Mouse (Mus musculus) CH12.LX (cell line): ENCODE measurements at regions not wholly inside any gene's neighbourhood (a gene's known extent, or its start where the extent isn't known, plus 50 kb on each side); places are given as distances from the start of the nearest gene placed in this dataset.

Experiments
- CTCF ChIP-seq, 2 experiments: IDR thresholded peaks in 1 of 2; conservative IDR thresholded peaks in 1 of 2; 2 replicates each; pipeline ENCODE4 v1.5.1; 2011 to 2012; ENCODE audit warnings: low read depth in 2 of 2, low read length in 2 of 2, improper control_type of control experiment in 1 of 2, inconsistent platforms in 1 of 2, mild to moderate bottlenecking in 1 of 2, moderate library complexity in 1 of 2
- GABPA ChIP-seq: IDR thresholded peaks from 2 replicates; pipeline ENCODE4 v1.6.1; 2012; ENCODE audit warnings: low read depth, low read length, improper control_type of control experiment, inconsistent platforms; ENCODE audit not compliant: insufficient replicate concordance
- HCFC1 ChIP-seq: IDR thresholded peaks from 2 replicates; pipeline ENCODE4 v1.6.1; 2012; ENCODE audit warnings: low read depth, mild to moderate bottlenecking, inconsistent platforms, low read length, improper control_type of control experiment
- MAZ ChIP-seq: IDR thresholded peaks from 2 replicates; pipeline ENCODE4 v1.6.1; 2012; ENCODE audit warnings: low read depth, mild to moderate bottlenecking, inconsistent platforms, low read length, improper control_type of control experiment, moderate library complexity
- POLR2A ChIP-seq: IDR thresholded peaks from 2 replicates; pipeline ENCODE4 v1.6.1; 2011; ENCODE audit warnings: low read depth, mild to moderate bottlenecking, improper control_type of control experiment, low read length
- POLR2AphosphoS2 ChIP-seq: IDR thresholded peaks from 2 replicates; pipeline ENCODE4 v1.6.1; 2011; ENCODE audit warnings: low read depth, low read length, improper control_type of control experiment

DNA sequence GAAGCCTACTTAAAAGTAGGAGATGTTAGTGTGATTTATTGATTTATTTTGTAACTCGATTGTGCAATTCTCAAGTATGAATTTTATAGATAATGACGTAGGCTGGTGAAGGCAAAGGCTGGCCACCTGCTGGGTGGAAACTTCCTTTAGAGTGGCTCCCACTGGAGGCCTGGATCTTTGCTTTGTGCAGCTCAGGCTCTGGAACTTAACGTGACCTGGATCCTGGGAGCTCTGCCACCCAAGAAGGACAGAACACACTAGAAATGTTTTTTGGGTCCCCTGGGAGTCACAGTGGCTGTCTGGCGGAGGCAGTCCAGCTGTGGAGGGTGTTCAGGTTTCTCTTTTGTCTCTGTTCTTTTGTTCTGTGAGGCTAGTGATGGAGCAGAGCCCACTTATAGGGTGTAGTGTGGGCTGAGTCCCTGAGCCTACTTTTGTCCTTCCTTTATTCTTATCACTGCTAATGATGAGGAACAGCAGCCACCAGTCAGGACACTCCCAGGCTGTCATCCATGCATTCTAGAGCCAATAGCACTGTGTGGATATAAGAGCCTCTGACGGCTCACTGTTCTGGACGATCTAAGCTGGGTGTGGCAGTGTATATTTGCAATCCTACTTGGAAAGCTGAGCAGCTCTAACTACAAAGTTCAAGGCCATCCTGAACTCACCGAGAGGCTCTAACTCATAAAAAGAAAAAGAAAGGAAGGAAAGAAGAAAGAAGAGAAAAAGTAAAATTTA lies 82.3 kb downstream of the Snrpe start:
- TF ChIP-seq MAZ (no peak), HCFC1 (no peak), POLR2A (no peak), CTCF (conservative IDR thresholded peaks at IDR 0.05 in 1 of 2, IDR thresholded peaks at IDR 0.05 in 1 of 2; ENCODE audit: low read depth in 2 of 2, low read length in 2 of 2) (no peak), GABPA (no peak), POLR2AphosphoS2 (no peak)
